Mouse (Mus musculus) thymus, adult 2 months (tissue): ENCODE measurements at regions not wholly inside any gene's neighbourhood (a gene's known extent, or its start where the extent isn't known, plus 50 kb on each side); places are given as distances from the start of the nearest gene placed in this dataset.

Experiments
- DNase-seq: peaks from one replicate; pipeline ENCODE4 v3.0.0; 2021
- H3K27ac ChIP-seq: fragments of 200-500 bp; 2 replicates; pipeline ENCODE4 v1.5.1; 2012; ENCODE audit warnings: low read length, control low read depth; ENCODE audit not compliant: control insufficient read depth, insufficient read depth
- H3K27me3 ChIP-seq: fragments of 200-500 bp; 2 replicates; pipeline ENCODE4 v1.6.1; 2012; ENCODE audit warnings: mild to moderate bottlenecking, low read length, moderate library complexity, mixed read lengths; ENCODE audit not compliant: control insufficient read depth, insufficient read depth
- H3K36me3 ChIP-seq: fragments of 200-500 bp; 2 replicates; pipeline ENCODE4 v1.6.1; 2012; ENCODE audit warnings: mild to moderate bottlenecking, low read length, moderate library complexity; ENCODE audit not compliant: control insufficient read depth, insufficient read depth
- H3K4me1 ChIP-seq: fragments of 200-500 bp; replicated peaks from 2 replicates; pipeline ENCODE4 v1.6.1; 2012; ENCODE audit warnings: low read length; ENCODE audit not compliant: control insufficient read depth, insufficient read depth
- H3K4me3 ChIP-seq: fragments of 200-500 bp; 2 replicates; pipeline ENCODE4 v1.5.1; 2012; ENCODE audit warnings: mild to moderate bottlenecking, low read length, control low read depth, moderate library complexity; ENCODE audit not compliant: control insufficient read depth, insufficient read depth
- CTCF ChIP-seq: fragments of 200-500 bp; IDR thresholded peaks from 2 replicates; pipeline ENCODE4 v1.5.1; 2012; ENCODE audit warnings: mild to moderate bottlenecking, control low read depth, low read length, moderate library complexity, borderline replicate concordance; ENCODE audit not compliant: control insufficient read depth, poor library complexity, insufficient read depth; ENCODE audit errors: extremely low read depth
- POLR2A ChIP-seq: fragments of 200-500 bp; IDR thresholded peaks from 2 replicates; pipeline ENCODE4 v1.6.1; 2012; ENCODE audit warnings: mild to moderate bottlenecking, low read length, control low read depth, moderate library complexity; ENCODE audit not compliant: control insufficient read depth, poor library complexity, insufficient read depth; ENCODE audit errors: extremely low read depth
- WGBS: fragments of 180-500 bp; shearing (Covaris S2); methylation state at CpG from one replicate; pipeline ENCODE4 v1.1.7; 2018; 5-methylcytosine and 5-hydroxymethylcytosine counted together

- Histone ChIP-seq H3K27ac (no peak overlapping the region), H3K36me3 (no peaks in the 10 kb centered on the region), H3K27me3 (no peaks in the 10 kb centered on the region), H3K4me1 (no peaks in the 10 kb centered on the region), H3K4me3 (no peak overlapping the region)
- WGBS: 80% methylated on average over 6 of the region's 6 CpGs
- no peak for DNase-seq
- TF ChIP-seq CTCF (no peak), POLR2A (no peak)
Observed at GRCm38 (mm10) chr3:148472943-148473444, 517.4 kb downstream of the Adgrl2 start.

- H3K27me3 ChIP-seq: no peaks in the 10 kb centered on the region
- no peaks in the 10 kb centered on the region for H3K4me1 ChIP-seq
- WGBS: 31% methylated on average over 3 of the region's 3 CpGs
- H3K27ac ChIP-seq: no peak overlapping the region
- TF ChIP-seq CTCF (no peak), POLR2A (no peak)
- no peaks in the 10 kb centered on the region for H3K36me3 ChIP-seq
- H3K4me3 ChIP-seq: no peak overlapping the region
- no peak for DNase-seq
Observed at GRCm38 (mm10) chr3:148465456-148465855, 524.9 kb downstream of the Adgrl2 start.

- no peak for TF ChIP-seq CTCF
- no peak for TF ChIP-seq POLR2A
- no peaks in the 10 kb centered on the region for H3K36me3 ChIP-seq
- DNase-seq: no peak
- 97% methylated on average over 10 of the region's 10 CpGs for WGBS
- no peak overlapping the region for H3K27ac ChIP-seq
- H3K4me3 ChIP-seq: no peak overlapping the region
- H3K27me3 ChIP-seq: no peaks in the 10 kb centered on the region
- H3K4me1 ChIP-seq: no peaks in the 10 kb centered on the region
Observed at GRCm38 (mm10) chr3:148462791-148463190, 527.6 kb downstream of the Adgrl2 start.

GRCm38 (mm10) chr3:148448888-148449287 is 541.5 kb downstream of the Adgrl2 start:
- Histone ChIP-seq H3K4me3 (no peak overlapping the region), H3K27me3 (no peaks in the 10 kb centered on the region), H3K4me1 (no peaks in the 10 kb centered on the region), H3K36me3 (no peaks in the 10 kb centered on the region), H3K27ac (no peak overlapping the region)
- TF ChIP-seq POLR2A (no peak), CTCF (no peak)
- WGBS: 87% methylated on average over 3 of the region's 3 CpGs
- DNase-seq: no peak

- 98% methylated on average over 1 of the region's 1 CpGs for WGBS
- Histone ChIP-seq H3K27me3 (no peaks in the 10 kb centered on the region), H3K27ac (no peak overlapping the region), H3K4me3 (no peak overlapping the region), H3K36me3 (no peaks in the 10 kb centered on the region), H3K4me1 (no peaks in the 10 kb centered on the region)
- TF ChIP-seq CTCF: no peak
- no peak for TF ChIP-seq POLR2A
- no peak for DNase-seq
Observed at GRCm38 (mm10) chr3:148448465-148448864, 541.9 kb downstream of the Adgrl2 start.

- no peak for TF ChIP-seq CTCF
- no peak for TF ChIP-seq POLR2A
- no peak for DNase-seq
Observed at GRCm38 (mm10) chr3:148446845-148447244, 543.5 kb downstream of the Adgrl2 start.

GRCm38 (mm10) chr3:148443012-148443411 is 547.3 kb downstream of the Adgrl2 start:
- no peak for DNase-seq
- WGBS: 90% methylated on average over 3 of the region's 3 CpGs
- TF ChIP-seq CTCF (no peak), POLR2A (no peak)
- Histone ChIP-seq H3K27ac (no peak overlapping the region), H3K36me3 (no peaks in the 10 kb centered on the region), H3K4me3 (no peak overlapping the region), H3K4me1 (no peaks in the 10 kb centered on the region), H3K27me3 (no peaks in the 10 kb centered on the region)

More at GRCm38 (mm10) chr3:148446845-148447244, 543.5 kb downstream of the Adgrl2 start:
- H3K27me3 ChIP-seq: no peaks in the 10 kb centered on the region
- no peaks in the 10 kb centered on the region for H3K4me1 ChIP-seq
- H3K27ac ChIP-seq: no peak overlapping the region
- WGBS: 91% methylated on average over 1 of the region's 1 CpGs
- no peak overlapping the region for H3K4me3 ChIP-seq
- no peaks in the 10 kb centered on the region for H3K36me3 ChIP-seq
